Mouse (Mus musculus) retina, postnatal 1 day (tissue): ENCODE results near the gene Atp1a1.
A peak's percentile ranks its signal among the peaks of the same experiment; 100 is the strongest.

Experiments
- DNase-seq: peaks from one replicate; pipeline ENCODE4 v3.0.0-alpha.2; 2012

Atp1a1 gene

GRCm38 (mm10) chr3:101611012-101611812 is 6.7 kb upstream of the Atp1a1 start:
- no peak for DNase-seq

GRCm38 (mm10) chr3:101609302-101609701 is 4.8 kb upstream of the Atp1a1 start:
- no peak for DNase-seq

GRCm38 (mm10) chr3:101606861-101607455 is 2.5 kb upstream of the Atp1a1 start:
- DNase-seq: peak; percentile 49

GRCm38 (mm10) chr3:101605721-101606120 is 1.2 kb upstream of the Atp1a1 start:
- DNase-seq: no peak

- DNase-seq: peak; percentile 17
Observed at GRCm38 (mm10) chr3:101605291-101605690, 807 bp upstream of the Atp1a1 start.

- peak; percentile 91 for DNase-seq
Observed at GRCm38 (mm10) chr3:101603661-101604549, 579 bp downstream of the Atp1a1 start.

- DNase-seq: peak; percentile 18
Observed at GRCm38 (mm10) chr3:101603194-101603593, 1.3 kb downstream of the Atp1a1 start.

GRCm38 (mm10) chr3:101602511-101603055 is 1.9 kb downstream of the Atp1a1 start:
- DNase-seq: no peak

- no peak for DNase-seq
Observed at GRCm38 (mm10) chr3:101601687-101602086, 2.8 kb downstream of the Atp1a1 start.

GRCm38 (mm10) chr3:101601003-101601525 is 3.4 kb downstream of the Atp1a1 start:
- DNase-seq: no peak

GRCm38 (mm10) chr3:101599920-101600741 is 4.4 kb downstream of the Atp1a1 start:
- peak; percentile 25 for DNase-seq

- DNase-seq: no peak
Observed at GRCm38 (mm10) chr3:101599191-101599919, 5.1 kb downstream of the Atp1a1 start.

GRCm38 (mm10) chr3:101598231-101598905 is 6.1 kb downstream of the Atp1a1 start:
- DNase-seq: no peak

- no peak for DNase-seq
Observed at GRCm38 (mm10) chr3:101597317-101598096, 7.0 kb downstream of the Atp1a1 start.

- no peak for DNase-seq
Observed at GRCm38 (mm10) chr3:101596686-101597085, 7.8 kb downstream of the Atp1a1 start.

GRCm38 (mm10) chr3:101595866-101596630 is 8.4 kb downstream of the Atp1a1 start:
- DNase-seq: no peak

GRCm38 (mm10) chr3:101594982-101595381 is 9.5 kb downstream of the Atp1a1 start:
- DNase-seq: no peak

GRCm38 (mm10) chr3:101593266-101593651 is 11.2 kb downstream of the Atp1a1 start:
- no peak for DNase-seq
